Mouse (Mus musculus) limb, embryonic 12.5 days (tissue): Measurements from ENCODE around the gene Rasgef1b. TPM values are rescaled to one million over a fixed set of nuclear protein-coding genes. Genes with fewer than 3 reads are reported as not detected.

Experiments used
- ATAC-seq: fragments of 200-750 bp; cut with Nextera tagmentation; 2 replicates; pipeline ENCODE4 v1.8.0; 2017; ENCODE audit warnings: low read depth, moderate TSS enrichment; ENCODE audit not compliant: insufficient number of reproducible peaks, insufficient read depth, low FRiP score, low TSS enrichment
- H3K27ac ChIP-seq: fragments of 300-500 bp; sonication (generic); 2 replicates; pipeline ENCODE4 v1.5.1; 2016; ENCODE audit warnings: mild to moderate bottlenecking, moderate library complexity
- H3K27me3 ChIP-seq: fragments of 300-500 bp; sonication (generic); 2 replicates; pipeline ENCODE4 v1.6.1; 2016; ENCODE audit warnings: mild to moderate bottlenecking, moderate library complexity
- H3K36me3 ChIP-seq: fragments of 300-500 bp; sonication (generic); 2 replicates; pipeline ENCODE4 v1.6.1; 2016; ENCODE audit warnings: mild to moderate bottlenecking, moderate library complexity
- H3K4me1 ChIP-seq: fragments of 300-500 bp; sonication (generic); replicated peaks from 2 replicates; pipeline ENCODE4 v1.6.1; 2016
- H3K4me2 ChIP-seq: fragments of 300-500 bp; sonication (generic); 2 replicates; pipeline ENCODE4 v1.6.1; 2016; ENCODE audit warnings: mild to moderate bottlenecking, moderate library complexity
- H3K4me3 ChIP-seq: fragments of 300-500 bp; sonication (generic); replicated peaks from 2 replicates; pipeline ENCODE4 v1.5.1; 2016; ENCODE audit warnings: mild to moderate bottlenecking
- H3K9ac ChIP-seq: fragments of 300-500 bp; sonication (generic); replicated peaks from 2 replicates; pipeline ENCODE4 v1.6.1; 2016; ENCODE audit warnings: mild to moderate bottlenecking, moderate library complexity
- H3K9me3 ChIP-seq: fragments of 300-500 bp; sonication (generic); 2 replicates; pipeline ENCODE4 v1.6.1; 2016; ENCODE audit warnings: mild to moderate bottlenecking, moderate library complexity
- WGBS: fragments of 180-500 bp; shearing (Covaris S2); methylation state at CpG from one replicate; pipeline ENCODE4 v1.1.7; 2016; 5-methylcytosine and 5-hydroxymethylcytosine counted together
- polyA plus RNA-seq: library from polyadenylated mRNA; unstranded; fragments of >200 nt; fragmentation: Nextera tagmentation; extraction: Ambion mirVana; gene quantifications from 2 replicates; pipeline ENCODE4 v1.2.1, GENCODE M21; 2016

Gene Rasgef1b
- polyA plus RNA-seq, 1 experiment from 2014 or later, result 48.7 TPM

- WGBS, result 27% methylated on average over 26 of the region's 26 CpGs
- H3K36me3 ChIP-seq, result no peaks in the 10 kb centered on the region
- H3K27ac ChIP-seq, result peak overlapping the region; percentile 76
- peaks cover 5% of the 10 kb centered on the region; the same call in 1 of the 2 replicates for H3K27me3 ChIP-seq
- H3K9ac ChIP-seq, result no peak overlapping the region
- peak overlapping the region; percentile 39 for H3K4me2 ChIP-seq
- no peak overlapping the region for H3K4me3 ChIP-seq
- ATAC-seq, result peak; percentile 69; the same call in 1 of the 2 replicates
- H3K4me1 ChIP-seq, result peaks cover 24% of the 10 kb centered on the region
- no peaks in the 10 kb centered on the region for H3K9me3 ChIP-seq
Observed at GRCm38 (mm10) chr5:99190941-99191800, 537.7 kb downstream of the Rasgef1b start.

DNA sequence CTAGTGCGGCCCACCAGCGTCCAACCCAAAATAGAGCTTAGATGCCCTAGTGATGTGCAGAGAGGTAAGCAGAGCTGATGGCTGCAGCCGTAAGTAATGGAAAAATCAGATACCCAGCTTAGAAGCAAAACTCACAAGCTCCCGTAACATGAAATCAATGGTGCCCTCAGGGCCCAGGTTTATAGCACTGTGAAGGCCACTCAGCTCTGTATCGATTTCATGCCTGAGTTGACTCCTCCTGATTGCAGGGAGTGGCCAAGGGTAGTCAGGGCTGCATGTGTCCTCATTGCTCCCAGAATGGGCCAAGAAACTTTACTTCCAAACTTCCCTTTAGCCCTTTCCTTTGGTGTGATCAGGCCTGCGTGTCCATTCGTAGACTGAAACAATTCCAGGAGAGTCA, 545.2 kb downstream of the Rasgef1b start:
- H3K27ac ChIP-seq, result no peak overlapping the region
- H3K4me3 ChIP-seq, result no peak overlapping the region
- no peaks in the 10 kb centered on the region for H3K36me3 ChIP-seq
- no peak overlapping the region for H3K4me2 ChIP-seq
- no peak overlapping the region for H3K9ac ChIP-seq
- 0 out of 2 replicates have a peak, but pooled peaks cover 5% of the 10 kb centered on the region for H3K9me3 ChIP-seq
- ATAC-seq, result no peak
- 77% methylated on average over 7 of the region's 7 CpGs for WGBS
- H3K4me1 ChIP-seq, result peaks cover 7% of the 10 kb centered on the region
- no peaks in the 10 kb centered on the region; the same call in 1 of the 2 replicates for H3K27me3 ChIP-seq

DNA sequence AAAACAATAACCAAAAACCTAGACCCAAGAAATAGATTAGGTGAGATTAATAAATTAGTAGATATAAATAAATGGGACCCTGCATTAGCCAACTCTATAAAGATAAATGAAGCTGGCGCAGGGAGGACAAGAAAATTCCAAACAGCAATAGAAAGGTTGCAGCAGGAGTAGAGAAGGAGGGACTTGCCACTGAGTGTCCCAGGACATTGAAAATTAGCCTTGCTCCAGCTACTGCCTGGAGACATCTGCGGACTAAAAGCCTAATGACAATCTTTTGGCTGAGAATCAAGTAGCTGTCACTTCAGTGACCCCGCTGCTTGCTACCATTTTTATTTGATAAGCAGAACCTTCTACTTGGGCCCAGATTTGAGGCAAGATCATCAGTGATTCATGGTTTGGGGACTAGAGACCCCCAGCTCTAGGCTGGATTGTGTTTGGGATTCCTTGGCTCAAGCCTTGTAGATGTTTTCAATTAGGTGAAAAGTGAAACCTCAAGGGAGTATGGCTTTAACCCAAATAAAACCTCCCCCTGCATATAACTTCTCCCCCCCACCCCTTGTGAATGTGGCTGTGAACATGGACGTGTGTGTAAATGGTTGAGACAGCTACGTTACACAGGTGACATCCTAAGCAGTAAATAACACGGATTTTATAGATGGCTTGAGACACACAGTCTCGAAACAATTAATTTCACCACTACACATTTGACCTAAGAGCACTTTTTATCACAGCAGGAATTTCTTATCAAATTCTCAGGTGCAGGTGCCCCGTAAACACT, 554.1 kb downstream of the Rasgef1b start:
- Histone ChIP-seq H3K4me3 (no peak overlapping the region), H3K27me3 (peaks cover 4% of the 10 kb centered on the region; the same call in 1 of the 2 replicates), H3K9ac (no peak overlapping the region), H3K9me3 (peaks cover 9% of the 10 kb centered on the region; the same call in 1 of the 2 replicates), H3K4me2 (no peak overlapping the region), H3K4me1 (peaks cover 15% of the 10 kb centered on the region), H3K36me3 (no peaks in the 10 kb centered on the region), H3K27ac (no peak overlapping the region)
- 22% methylated on average over 8 of the region's 8 CpGs for WGBS
- peak; percentile 75 for ATAC-seq

DNA sequence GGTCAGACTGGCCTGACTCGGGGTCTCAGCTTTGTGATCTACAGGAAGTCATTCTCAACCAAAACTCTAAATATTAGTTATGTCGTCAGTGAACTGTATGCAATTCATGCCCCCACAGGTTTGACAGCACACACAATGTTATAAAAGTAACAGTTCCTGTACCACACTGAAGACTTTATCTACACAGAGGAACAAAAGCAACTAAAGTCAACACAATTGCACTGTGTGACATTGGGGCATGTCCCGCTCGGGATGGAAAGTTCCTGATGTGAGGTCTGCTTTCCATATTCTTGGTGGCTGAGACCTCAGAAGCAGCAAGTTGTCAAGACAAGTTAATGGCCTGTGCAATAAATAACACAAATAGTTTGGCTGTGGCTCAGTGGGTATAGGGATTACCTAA, 559.0 kb downstream of the Rasgef1b start:
- H3K27ac ChIP-seq, result peak overlapping the region; percentile 41; the same call in 1 of the 2 replicates
- no peak for ATAC-seq
- 58% methylated on average over 4 of the region's 4 CpGs for WGBS
- no peak overlapping the region for H3K4me2 ChIP-seq
- H3K9me3 ChIP-seq, result no peaks in the 10 kb centered on the region
- peaks cover 4% of the 10 kb centered on the region for H3K27me3 ChIP-seq
- no peak overlapping the region for H3K9ac ChIP-seq
- no peaks in the 10 kb centered on the region for H3K36me3 ChIP-seq
- H3K4me1 ChIP-seq, result peaks cover 37% of the 10 kb centered on the region
- H3K4me3 ChIP-seq, result no peak overlapping the region

DNA sequence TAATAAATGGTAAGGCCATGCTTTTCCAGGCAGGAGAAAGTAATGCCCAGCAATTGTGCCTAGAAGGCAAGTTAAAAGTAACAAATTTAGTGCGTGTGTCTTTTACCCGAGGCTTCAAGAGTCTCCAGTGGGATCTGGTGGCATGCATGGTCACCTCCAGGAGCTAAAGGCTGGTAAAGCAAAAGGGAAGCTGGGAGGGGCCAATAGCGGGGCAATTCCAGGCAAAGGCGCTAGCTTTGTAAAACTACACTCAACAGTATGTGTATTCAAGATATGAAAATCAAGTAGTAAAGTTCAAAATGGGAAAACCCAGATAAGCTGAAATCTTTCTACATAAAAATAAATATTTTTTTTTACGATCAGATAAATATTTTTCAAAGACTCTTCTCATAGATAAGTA, 561.1 kb downstream of the Rasgef1b start:
- 86% methylated on average over 5 of the region's 5 CpGs for WGBS
- peaks cover 45% of the 10 kb centered on the region for H3K4me1 ChIP-seq
- H3K27me3 ChIP-seq, result no peaks in the 10 kb centered on the region; the same call in none of the 2 replicates
- H3K4me3 ChIP-seq, result no peak overlapping the region
- ATAC-seq, result no peak
- H3K9ac ChIP-seq, result no peak overlapping the region
- H3K4me2 ChIP-seq, result no peak overlapping the region
- no peaks in the 10 kb centered on the region for H3K9me3 ChIP-seq
- no peaks in the 10 kb centered on the region for H3K36me3 ChIP-seq
- H3K27ac ChIP-seq, result no peak overlapping the region

Other genes with a start within 250 kb of the Rasgef1b start
- gene Vamp9, start 177.2 kb upstream of the Rasgef1b start, polyA plus RNA-seq, result 0.33 TPM in 1 of 2 replicates, not detected in the other
- gene Hnrnpd, start 249.9 kb upstream of the Rasgef1b start, polyA plus RNA-seq, result 469 and 520 TPM in 2 replicates
- 1.7 and 2.2 TPM in 2 replicates for gene 4930524J08Rik, start 250.0 kb upstream of the Rasgef1b start, polyA plus RNA-seq